Mouse (Mus musculus): Measurements from ENCODE around the gene Metap1d.
A peak's percentile ranks its signal among the peaks of the same experiment; 100 is the strongest.

Metap1d gene

DNA sequence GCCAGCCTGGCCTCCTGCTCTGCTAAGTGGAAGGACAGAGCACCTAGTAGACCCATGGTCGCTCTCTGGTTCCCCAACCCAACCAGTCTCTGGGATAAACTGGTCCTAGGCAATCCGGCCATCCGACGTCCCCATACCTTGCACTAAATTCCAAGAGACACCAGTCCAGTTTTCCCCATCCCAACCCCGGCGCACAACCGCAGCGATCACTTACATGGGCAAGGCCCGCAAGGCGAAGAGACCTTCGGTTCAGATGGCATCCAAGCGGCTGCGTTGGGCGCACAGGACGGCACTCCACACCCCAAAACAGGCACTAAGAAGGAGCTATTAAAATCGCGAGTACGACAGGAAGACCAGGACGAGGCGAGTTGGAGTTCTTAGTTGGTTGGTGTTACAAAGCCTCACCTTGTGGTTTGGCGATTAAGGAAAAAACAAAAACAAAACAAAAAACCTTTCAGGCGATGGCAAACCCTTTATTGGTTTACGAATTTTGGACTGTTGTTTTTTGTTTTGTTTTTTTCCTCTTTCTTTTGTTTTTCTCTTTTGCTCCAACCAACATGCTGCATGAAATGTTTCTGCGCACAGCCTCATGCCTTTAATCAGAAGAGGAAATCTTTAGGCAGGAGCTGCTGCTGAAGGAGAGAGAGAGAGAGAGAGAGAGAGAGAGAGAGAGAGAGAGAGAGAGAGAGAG is 74.4 kb downstream of the Metap1d start:
- no peak for DNase-seq (ENCODE audit: low read depth, low spot score)

DNA sequence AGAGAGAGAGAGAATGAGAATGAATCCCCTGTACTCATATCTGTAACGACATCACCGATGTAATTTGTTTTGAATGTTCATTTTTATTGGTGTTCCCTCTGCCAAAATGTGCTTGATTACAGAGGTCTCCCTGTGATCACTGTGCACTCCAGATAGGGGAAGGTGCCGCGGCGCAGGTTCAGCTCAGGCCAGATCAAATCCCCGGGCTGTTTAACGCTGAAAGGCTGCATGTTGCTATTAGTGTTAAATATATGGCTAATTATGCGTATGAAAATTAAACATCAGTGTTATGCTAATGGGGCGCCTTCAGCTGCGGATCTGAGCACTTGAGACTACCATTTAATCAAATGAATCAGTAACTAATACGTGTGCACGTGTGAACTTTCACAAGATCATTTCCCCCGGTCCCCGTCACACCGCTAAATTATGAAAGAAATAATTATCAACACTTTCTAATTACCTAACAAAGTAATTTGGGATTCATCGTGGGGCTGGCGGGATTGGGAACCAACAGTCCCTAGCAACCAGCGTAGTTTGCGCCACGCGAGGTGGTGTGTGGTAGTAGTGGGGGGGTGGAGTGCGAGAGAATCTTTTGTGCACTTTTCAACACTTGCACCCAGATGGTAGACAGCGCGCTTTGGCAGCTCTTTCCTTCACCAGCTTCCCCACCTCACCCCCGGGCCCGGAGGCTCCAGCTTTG is 75.1 kb downstream of the Metap1d start, which contains the start of gene Dlx1:
TSS of gene Dlx1 (plus strand) at position 100 of the 700 bp plus-strand sequence.
- DNase-seq (ENCODE audit: low read depth, low spot score), result no peak

DNA sequence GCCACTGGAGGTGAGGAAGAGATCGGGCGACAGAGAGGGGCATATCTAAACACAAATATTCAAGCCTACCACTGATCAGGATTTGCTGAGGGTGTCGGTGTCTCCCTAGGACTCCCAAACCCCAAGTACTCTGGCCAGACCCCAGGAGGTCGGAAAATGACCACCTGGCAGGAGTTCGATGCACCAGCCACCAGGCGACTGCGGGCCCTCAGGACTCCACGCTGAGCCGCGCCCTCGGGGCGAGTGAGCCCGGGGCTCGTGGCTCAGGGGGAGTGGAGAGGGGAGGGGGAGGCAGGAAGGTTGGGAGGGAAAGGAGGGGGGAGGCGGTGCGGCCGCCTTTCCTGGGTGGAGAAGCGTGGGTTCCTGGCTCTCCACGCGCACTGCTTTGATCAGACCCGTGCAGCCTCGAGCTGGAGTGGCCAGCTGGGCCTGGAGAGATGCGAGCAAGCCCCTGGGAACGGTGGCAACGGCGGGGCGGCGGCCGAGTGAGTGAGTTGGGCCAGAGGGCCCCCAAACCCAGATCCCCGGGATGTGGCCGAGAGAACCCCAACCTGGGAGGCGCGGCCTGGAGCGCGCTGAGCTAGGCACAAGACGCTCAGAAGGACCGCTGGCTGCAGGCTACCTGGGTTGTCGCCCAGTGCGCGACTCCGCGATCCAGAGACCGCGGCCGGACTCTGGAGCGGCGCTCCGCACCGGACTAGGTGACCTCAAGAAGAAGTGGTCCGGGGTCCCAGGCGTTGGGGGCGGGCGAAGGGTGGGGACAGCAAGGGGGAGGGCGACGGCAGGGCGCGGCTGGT is 75.8 kb downstream of the Metap1d start:
- DNase-seq (ENCODE audit: low read depth, low spot score), result no peak

DNA sequence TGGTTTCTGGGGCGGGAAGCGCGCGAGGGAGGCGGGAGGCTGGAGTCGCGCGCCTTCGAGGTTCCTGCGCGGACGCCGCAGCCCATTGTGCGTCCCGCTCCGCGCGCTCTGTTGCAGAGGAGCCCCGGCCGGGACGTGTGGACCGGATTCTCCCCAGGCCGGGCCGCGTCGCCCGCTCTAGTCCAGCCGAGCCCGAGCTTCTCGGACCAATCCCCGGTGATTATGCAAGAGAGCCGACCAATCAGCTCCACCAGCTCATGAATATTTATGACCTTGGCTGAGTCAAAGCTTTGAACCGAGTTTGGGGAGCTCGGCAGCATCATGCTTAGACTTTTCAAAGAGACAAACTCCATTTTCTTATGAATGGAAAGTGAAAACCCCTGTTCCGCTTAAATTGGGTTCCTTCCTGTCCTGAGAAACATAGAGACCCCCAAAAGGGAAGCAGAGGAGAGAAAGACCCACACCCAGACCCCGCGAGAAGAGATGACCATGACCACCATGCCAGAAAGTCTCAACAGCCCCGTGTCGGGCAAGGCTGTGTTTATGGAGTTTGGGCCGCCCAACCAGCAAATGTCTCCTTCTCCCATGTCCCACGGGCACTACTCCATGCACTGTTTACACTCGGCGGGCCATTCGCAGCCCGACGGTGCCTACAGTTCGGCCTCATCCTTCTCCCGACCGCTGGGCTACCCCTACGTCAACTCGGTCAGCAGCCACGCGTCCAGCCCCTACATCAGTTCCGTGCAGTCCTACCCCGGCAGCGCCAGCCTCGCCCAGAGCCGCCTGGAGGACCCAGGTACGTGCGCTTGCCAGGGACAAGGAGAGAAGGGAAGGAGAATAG is 76.7 kb downstream of the Metap1d start:
- DNase-seq (ENCODE audit: low read depth, low spot score), result peak; percentile 87

DNA sequence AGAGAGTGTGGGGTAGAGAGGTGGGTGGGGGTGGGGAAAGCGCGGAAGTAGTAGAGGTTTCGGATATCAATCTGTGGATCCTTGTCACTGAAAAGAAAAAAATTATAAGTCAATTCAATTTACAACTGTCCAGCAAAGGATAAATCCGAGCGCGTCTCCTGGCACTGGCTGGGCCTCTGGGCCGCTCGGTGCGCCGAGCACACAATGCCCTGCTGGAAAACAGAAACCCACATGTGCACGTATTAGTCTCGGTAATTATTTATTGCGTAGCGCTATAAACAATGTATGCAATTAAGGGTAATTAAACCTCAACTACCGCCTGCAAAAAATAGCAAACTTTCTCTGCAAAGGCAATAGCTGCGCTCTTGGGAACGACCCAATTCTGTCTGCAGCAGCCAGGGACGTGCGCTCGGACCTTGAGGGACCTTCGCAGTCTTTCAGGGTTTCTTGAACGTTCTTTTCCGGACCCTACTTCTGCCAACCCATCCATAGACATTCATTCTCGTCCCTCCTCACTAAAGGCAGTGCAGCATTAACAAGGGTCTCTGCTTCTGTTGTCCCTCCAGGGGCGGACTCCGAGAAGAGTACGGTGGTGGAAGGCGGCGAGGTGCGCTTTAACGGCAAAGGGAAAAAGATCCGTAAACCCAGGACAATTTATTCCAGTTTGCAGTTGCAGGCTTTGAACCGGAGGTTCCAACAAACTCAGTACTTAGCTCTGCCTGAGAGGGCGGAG is 77.5 kb downstream of the Metap1d start:
- DNase-seq (ENCODE audit: low read depth, low spot score), result no peak

DNA sequence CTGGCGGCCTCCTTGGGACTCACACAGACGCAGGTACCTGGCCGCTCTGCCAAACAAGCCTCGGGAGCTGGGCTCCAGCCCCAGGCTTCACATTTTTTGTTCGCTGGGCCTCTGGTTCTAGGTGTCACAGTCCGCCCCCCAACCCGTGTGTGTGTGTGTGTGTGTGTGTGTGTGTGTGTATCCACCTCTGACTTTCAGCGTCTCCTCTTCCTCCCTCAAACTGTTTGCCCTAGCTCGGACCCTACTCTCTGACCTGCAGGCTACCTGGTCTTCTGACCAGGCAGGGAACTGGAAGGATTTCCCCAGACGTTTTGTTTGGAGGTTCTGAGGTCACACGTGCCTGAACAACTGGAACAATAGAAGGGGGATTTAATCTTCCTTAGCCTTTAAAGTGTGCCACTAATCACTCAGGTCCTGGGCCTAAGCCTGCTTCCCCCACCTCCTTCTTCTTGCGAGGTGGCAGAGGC is 78.1 kb downstream of the Metap1d start:
- DNase-seq (ENCODE audit: low read depth, low spot score), result no peak

DNA sequence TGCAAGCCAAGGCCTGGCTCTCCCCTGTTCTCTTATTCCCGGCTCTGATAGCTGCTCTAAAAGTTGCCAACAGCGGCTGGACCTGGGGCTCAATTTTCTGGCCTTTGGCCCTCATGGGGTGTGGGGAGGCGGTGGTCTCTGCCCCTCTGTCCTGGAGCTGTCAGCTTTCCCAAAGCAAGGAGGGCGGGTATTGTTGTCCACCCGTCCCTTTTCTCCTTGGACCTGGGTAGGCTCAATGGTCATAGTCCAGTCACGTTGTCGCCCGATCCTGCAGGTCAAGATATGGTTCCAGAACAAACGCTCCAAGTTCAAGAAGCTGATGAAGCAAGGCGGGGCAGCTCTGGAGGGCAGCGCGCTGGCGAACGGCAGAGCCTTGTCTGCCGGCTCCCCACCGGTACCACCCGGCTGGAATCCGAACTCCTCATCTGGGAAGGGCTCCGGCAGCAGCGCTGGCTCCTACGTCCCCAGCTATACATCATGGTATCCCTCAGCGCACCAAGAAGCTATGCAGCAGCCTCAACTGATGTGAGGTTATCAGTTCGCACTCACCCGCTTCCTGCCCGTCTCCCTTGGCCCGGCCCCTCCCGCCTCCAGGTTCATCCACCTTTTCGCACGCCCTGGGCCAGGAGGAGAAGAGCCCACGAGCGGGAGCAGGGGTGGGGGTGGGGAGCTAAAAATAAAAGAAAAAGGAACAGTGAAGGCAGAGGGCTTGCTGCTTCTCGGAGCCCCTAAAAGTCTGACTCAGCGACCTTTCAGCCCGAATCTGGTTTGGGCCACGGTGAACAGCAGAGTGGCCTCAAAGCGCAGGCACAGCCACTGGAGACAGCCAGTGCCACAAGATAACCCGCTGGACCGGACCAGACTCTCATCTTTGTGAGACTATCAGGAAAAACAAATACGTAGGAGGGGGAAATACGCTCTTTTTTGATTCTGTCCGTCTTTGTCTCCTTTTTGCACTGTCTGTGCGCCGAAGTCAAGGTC is 79.2 kb downstream of the Metap1d start:
- no peak for DNase-seq (ENCODE audit: low read depth, low spot score)

DNA sequence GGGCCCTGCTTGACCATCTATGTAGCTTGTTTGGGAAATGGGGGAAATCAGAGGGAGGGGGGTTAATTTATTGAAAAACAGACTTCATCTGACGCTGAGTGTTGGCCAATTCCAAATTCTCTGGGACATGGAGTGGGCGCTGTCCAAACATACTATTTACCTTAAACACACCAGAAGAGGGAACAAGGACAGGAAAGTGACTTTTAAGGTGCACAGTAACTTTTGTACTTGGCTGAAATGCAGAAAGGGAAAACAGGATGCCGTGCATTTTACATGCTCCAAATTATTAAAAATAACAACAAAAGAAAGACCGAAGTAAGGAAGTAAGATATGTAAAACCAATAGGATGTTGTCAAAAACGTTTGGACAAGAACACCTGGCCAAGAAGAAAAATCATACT is 80.0 kb downstream of the Metap1d start:
- no peak for DNase-seq (ENCODE audit: low read depth, low spot score)

DNA sequence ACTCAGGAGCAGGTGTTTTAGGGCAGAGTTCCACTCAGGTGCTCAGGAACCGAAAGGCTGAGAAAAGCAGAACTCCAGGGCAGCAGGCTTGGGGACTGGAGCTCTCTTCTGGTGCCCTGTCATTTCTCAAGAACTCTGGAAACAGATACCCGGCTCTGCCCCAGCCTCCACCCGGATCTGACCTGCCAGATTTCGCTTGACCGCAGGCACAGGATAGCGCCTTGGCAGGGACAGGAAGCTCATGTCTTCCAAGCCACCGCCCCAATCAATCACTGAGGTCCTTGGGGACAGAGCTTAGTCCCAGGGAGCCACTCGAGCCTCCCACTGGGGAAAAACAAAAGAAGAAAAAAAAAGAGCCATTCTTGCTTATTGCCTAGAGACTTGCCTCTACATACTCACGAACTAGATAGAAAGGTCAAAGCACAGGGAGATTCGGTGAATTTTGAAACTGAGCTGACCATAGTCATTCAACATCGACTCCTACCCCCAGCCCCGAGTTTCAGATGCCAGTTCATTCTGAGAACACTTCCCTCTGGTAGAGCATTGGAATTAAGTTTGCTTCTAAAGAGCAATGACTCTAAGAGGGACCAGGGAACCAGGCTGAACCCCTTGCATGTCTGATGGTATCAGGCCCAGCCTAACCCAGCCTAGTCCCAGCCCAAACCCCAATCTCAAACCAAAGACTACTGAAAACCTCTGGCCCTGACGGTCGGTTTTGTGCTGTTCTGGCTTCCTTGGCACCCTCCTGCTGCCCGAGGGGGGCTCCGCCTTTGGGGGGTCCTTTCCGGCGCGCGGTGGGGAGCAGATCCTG is 81.4 kb downstream of the Metap1d start:
- no peak for DNase-seq (ENCODE audit: low read depth, low spot score)

DNA sequence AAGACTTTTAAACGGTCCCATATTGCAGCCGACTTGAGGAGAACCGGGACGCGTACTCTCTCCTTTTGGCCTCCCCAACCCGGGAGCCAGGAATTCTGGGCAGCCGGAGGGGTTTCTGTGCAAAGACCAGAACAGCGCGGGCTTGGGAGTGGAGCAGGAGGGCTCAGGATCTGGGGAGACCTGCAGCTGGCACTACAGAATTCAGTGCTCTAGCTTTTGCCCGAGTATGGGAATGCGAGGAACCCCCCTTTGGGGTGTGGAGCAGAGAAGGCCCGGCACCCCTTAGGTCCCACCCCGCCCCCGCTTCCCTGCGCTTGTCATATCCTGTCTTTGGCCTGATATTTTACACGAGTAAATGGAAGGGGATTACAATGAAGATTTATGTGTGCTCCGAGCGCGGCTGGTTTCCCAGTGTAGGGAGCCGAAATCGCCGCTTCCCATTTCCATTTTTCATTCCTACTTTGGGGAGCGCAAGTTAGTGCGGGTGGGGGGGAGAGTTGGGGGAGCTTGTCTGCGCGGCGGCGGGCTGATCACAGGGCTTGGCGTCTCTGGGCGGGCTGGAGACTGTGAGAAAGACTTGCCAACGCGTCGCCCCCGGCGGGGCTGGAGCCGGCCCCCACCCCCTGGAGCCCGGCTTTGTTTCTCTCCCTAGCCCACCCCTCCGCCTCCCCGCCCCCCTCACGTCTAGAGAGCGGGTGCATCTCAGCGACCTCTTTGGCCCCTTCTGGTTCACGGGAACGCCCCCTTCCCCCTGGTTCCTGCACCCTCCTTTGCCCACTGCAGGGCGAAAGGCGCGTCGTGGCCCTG is 87.7 kb downstream of the Metap1d start:
- no peak for DNase-seq (ENCODE audit: low read depth, low spot score)

DNA sequence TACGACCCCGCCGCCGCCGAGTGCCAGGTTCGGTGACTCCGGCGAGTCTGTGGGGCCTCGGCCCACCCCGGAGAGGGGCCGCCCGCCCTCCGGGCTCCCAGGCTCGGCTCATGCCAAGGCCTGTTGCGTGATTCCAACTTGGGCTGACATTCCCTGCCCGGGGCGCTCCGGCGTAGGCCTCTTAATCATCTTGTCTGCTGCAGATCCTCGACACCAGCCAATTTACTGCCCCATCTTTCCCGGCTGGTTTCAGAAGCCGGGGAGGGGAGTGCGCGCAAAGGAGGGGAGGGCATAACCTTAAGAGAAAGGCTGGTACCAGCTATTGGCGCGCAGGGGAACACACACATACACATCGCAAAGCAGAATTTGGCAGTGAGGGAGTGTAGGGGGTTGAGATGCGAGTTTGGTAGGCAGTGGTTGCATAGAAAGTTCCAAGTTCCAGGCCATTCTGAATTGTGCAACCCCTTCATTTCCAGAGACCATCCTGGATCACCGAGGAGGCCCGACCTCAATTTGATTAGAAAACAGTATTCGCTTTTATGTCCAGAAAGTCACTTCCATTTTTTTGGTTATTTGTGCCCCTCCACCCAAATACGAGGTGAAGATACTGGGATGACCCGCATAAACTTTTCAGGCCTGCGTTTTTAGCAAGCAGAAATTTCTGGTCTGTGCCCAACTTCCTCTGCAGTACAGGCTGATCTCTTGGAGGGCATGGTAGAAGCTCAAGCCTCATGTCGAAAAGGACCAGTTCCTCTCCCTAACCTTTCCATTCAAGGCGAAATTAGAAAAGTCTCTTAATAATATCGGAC is 88.5 kb downstream of the Metap1d start:
- DNase-seq (ENCODE audit: low read depth, low spot score), result no peak

DNA sequence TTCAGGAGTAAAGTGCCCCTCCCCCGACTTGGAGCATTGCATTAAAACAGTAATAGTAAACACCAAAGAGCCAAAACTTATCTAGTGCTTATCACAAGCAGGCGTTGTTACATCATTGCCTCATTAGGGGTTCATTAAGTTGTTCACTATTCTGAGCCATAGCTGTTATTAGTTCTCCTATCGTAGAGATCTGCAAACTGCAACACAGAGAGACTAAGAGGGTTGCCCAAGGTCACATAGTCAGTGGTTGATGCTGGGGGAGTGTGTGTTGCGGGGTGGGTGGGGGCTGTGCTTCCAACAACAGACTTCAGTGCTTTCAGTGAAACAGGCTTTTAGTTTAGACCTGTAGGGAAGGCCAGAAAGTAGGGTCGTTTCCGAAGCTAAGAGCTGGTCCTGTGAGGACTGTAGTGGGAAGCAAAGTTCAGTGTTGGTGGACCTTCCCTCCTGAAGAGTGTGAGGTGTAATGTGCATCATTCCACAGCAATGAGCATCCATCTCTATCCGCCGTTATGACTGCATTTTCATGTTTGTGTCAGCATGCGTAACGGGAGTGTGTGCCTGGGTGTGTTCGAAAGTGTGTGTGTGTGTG is 89.2 kb downstream of the Metap1d start:
- DNase-seq (ENCODE audit: low read depth, low spot score), result no peak

DNA sequence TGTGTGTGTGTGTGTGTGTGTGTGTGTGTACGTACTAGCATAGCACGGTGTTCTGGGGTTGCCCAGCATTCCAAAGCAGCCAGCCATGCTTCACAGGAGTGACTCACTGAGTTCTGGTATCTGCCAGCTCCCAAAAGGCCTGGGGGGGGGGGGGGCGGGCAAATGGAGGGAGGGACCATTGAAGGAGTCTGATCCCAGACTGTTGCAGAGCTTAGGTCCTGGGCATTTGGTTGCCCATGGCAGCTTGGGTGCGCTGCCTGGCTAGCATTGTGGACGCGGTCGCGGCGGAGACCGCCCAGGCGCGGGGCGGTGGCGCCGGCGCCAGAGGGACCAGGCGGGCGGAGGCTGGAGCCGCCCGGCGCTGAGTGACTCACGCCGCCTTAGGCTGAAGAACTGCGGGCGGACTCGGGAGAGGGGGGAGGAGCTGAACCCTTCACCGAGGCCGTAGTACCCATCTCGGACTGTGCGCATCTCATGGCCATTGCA is 89.8 kb downstream of the Metap1d start:
- no peak for DNase-seq (ENCODE audit: low read depth, low spot score)

DNA sequence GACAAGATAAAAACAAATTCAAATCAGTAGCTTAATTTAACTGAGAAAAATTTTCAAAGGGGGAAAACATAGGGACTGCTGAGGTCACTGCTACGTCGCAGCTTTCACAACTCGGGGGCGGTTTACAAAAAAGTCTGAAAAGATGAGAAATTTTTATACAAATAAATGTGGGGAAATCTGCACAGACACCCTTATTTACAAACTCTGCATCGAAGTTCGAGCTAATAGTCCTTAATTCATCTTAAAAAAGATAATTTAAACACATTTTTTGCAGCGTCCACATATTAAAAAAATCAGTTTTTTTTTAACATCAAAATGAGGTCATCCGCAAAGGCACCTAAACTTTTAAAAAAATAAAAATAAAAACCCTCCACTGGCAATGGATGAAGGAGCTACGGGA is 90.5 kb downstream of the Metap1d start:
- DNase-seq (ENCODE audit: low read depth, low spot score), result no peak

DNA sequence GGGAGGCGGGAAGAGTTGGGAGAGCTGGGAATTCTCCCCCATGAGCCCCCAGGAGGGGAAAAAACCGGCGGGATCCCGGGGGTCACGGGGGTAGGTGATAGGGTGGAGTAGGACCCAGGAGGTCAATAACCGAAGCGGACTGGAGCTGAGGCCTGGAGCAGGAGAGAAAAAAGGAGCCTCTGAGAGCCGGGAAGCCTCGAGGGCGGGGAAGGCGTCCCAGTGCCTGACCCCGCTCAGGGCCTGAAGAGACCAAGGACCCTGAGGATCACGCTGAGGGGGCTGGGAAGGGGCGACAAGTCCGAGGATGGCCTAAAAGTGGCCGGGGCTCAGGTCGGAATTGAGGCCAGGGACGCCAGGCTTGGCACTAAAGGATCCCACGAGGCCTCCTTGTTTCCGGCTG is 90.9 kb downstream of the Metap1d start:
- no peak for DNase-seq (ENCODE audit: low read depth, low spot score)
